Mouse (Mus musculus): ENCODE measurements around the gene Srsf4.

The Srsf4 gene

DNA sequence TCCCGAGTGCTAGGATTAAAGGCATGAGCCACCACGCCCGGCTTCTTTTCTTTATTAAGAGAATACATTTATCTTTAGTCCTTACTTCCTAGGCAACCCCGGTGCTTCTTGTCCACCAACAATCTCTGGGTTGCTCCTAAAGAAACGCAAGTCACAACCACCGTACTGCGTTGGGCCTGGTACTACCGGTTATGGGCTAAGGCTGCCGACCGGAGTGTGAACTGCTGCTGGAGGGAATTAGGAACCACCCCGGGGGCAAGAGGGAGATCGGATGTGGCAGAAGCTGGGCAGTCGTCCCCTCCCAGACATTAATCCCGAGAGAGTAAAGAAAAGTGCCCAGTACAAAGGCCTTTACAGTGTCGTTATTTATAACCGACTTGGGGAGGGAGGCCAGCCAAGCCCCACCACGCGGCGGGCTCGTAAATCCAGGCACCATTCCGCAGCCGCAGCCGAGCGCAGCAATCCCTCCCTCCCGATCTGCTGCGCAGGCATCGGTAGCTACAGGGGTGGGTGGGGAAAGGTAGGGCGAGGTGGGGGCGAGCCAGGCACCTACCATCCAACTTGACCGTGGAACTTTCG, 41.6 kb downstream of the Srsf4 start:
- no peak for DNase-seq (ENCODE audit: low spot score in 2 of 2)

DNA sequence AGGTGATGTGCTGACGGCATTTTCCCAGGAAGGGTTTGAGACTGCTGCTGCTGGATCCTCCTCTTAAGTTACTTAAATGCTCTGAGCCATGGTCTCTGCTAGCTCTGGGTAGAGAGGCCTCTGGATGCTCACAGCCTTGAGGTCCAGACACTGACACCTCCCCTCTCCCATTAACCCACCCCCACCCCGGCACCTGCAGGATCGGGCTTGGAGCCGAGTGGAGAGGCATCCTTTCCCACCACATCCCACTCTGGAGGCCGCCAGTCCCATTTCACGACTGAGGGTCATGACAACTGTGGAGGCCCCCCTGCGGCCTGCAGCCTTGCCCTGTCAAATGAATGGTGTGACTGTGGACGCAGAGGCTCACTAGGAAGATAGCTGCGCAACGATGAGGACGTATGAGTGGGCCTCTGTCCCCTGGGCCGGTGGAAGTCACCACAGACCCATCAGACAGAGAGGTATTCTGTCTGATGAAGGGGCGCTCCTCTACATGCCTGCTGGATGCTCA, 42.5 kb downstream of the Srsf4 start:
- no peak for DNase-seq (ENCODE audit: low spot score in 2 of 2)

- DNase-seq (ENCODE audit: low spot score in 2 of 2), result peak; percentile 79 to 94
Measured at GRCm38 (mm10) chr4:131916425-131916824, 43.0 kb downstream of the Srsf4 start.

DNA sequence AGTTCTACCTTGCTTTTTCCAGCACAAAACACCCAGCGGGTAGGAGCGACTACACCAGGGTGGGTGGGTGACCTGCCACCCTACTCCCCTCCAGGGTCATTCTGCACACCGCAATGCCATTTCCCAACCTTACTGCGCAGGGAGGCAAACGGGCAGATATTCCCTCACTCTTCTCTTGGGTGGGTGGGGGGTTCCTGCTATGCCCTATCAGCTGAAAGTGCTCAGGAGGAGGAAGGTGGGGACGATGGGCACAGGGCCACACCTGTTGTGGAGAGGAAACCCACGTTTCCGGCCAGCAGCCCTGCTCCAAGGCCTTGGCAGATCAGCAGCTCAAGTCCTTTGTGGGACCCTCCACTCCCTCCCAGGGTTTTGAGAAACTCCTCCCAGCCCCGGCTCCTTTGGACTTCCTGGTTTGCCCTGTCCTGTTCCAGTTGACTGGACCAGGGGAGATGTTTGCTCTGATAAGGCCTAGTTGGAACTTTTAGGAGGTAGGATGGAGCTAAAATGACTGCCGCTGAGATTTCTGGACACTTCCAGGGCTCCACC, 43.7 kb downstream of the Srsf4 start:
- no peak for DNase-seq (ENCODE audit: low spot score in 2 of 2)

GRCm38 (mm10) chr4:131918026-131918533, 44.7 kb downstream of the Srsf4 start:
- no peak for DNase-seq (ENCODE audit: low spot score in 2 of 2)

- no peak for DNase-seq (ENCODE audit: low spot score in 2 of 2)
Measured at GRCm38 (mm10) chr4:131918711-131919500, 45.5 kb downstream of the Srsf4 start.

DNA sequence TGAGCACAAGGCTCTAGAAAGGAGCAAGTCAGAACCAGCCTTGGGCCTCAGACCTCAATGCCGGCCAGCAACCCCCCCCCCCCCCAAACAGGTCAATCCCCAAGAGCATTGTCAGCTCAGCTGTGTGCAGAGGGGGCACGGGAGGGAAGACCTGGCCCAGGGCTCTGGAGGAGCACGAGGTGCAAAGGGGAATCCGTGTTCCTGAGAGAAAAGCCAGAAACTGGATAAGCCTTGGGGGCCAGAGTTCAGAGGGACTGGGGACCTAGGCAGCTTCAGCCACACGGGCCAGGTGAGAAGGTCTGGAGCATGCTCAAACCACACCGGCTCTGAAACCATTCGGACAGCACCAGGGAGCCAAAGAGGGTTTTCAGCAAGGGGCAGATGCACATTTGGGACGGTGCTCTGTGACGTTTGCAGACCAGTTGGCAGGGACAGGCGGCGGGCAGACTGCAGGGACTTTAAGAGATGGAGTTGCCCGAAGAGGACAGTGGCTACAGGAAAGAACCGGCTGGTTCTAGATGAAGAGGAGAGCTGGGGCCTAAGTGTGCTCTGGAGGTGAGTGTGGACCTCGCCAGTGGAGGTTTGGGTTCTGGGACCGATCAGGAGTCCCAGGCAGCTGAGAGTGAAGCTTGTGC, 46.2 kb downstream of the Srsf4 start:
- no peak for DNase-seq (ENCODE audit: low spot score in 2 of 2)

DNA sequence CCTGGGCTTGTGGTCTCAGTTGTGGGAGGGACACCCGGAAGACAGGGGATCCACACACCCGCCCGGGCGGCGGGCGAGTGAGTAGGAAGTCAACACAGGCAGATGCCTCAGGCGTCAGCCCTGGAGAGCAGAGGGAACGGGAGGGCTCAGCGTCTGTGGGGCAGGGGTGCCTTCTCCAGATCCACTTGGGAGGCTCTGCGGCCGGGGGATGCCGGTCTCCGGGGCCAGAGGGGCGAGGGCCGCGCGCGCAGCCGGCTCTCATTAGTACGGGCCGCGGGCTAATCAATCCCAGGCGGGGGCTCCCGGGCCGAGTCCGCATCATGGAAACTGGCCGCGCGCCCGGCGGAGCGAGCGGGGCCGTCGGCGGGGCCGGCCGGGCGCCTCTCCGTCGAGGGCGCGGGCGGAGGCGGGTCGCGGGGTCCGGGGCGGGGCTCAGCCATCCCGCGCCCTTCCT, 46.8 kb downstream of the Srsf4 start:
- DNase-seq (ENCODE audit: low spot score in 2 of 2), result no peak

DNA sequence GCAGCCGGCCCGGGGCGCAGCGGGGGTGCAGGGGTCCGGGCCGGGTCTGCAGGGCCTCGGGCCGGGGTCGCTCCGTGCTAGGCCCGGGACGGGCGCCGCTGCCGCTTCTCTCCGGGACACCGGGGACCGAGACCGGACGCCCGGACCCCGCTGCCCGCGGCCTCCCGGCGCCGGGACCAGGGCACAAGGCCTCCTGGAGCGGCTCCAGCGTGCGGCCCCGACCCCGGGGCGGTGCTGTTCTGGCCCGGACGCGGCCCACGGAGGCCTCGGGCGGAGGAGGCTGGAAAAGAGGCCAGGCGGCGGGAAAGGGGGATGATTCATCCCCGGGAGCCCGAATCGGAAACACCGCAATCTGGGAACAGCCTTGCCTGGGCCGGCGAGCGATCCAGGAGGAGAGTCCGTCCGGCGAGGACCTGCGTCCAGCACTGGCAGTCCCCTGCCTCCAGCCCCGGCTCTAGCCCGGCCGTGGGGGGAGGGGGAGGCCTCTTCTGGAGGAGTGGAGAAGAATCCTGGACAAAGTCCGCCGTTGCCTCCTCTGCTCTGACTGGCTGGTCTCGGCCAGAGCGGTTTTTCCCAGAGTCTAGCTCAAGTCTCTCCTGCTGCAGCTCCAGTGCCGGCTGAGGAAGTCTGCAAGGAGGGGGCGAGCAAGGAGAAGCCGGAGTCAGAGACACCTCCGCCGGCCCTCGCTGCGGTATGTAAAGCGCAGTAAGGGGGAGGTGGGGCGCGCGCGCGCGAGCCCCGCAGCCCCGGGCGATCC, 47.4 kb downstream of the Srsf4 start:
- DNase-seq (ENCODE audit: low spot score in 2 of 2), result no peak

DNA sequence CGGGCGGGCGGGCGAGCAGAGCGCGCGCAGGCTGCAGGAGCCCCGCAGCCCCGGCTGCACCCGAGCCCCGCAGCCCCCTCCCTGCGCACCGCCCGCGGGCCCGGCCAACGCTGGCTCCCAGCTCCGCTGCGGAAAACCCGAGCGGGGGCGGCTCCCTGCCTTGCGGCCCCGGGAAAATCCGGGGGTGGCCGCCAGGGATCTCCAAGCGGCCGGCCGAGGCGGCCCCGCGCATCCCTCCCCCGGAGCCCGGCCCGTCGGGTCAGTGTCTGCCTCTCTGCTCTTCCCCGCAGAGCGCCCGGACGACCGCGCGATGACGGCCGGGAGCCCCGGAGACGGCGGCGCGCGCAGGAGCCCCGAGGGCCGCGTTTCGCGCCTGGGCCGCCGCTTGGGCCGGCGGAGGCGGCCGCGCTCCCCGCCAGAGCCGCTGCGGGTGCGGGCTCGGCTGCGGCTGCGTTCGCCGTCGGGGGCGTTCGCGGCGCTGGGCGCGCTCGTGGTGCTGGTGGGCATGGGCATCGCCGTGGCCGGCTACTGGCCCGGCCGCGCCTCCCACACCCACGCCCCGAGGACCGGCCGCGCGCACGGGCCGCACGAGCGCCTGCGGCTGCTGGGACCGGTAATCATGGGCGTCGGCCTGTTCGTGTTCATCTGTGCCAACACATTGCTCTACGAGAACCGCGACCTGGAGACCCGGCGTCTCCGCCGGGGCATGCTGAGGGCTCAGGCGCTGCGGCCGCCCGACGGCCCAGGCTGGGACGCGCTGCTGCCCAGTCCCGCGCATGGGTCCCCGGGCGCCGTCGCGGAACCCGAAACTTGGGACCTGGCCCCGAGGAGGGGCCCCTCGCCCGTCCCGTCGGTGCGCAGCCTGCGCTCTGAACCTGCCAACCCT, 48.3 kb downstream of the Srsf4 start, which contains the start of gene Tmem200b:
Gene Tmem200b, plus strand, starts transcription at position 311 of the 886 bp plus-strand sequence.
- DNase-seq (ENCODE audit: low spot score in 2 of 2), result no peak

- DNase-seq (ENCODE audit: low spot score in 2 of 2), result no peak
Measured at GRCm38 (mm10) chr4:131922404-131922803, 49.0 kb downstream of the Srsf4 start.

GRCm38 (mm10) chr4:131924096-131924810, 50.8 kb downstream of the Srsf4 start:
- DNase-seq (ENCODE audit: low spot score in 2 of 2), result no peak

- DNase-seq (ENCODE audit: low spot score in 2 of 2), result no peak
Measured at GRCm38 (mm10) chr4:131929146-131929545, 55.7 kb downstream of the Srsf4 start.

- DNase-seq (ENCODE audit: low spot score in 2 of 2), result no peak
Measured at GRCm38 (mm10) chr4:131939459-131939858, 66.0 kb downstream of the Srsf4 start.

DNA sequence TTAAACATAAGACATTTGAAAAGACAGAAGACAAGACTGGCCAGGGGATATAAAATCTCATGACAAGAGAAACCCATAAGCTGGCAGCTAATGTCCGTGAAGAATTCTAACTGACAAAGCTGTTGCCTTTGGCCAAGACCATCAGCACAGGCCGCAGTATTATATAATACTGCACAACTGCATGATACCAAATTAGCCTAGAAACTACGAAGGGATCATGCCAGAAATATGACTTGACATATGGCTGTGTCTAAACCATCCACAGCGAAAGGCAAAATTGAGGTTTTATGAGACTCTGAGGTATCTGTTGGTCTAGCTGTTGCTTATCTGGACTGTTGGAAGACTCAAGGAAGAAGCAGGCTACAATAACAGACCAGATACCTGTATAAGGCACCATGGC, 67.4 kb downstream of the Srsf4 start:
- no peak for DNase-seq (ENCODE audit: low spot score in 2 of 2)

- DNase-seq (ENCODE audit: low spot score in 2 of 2), result no peak
Measured at GRCm38 (mm10) chr4:131947848-131948247, 74.4 kb downstream of the Srsf4 start.

DNA sequence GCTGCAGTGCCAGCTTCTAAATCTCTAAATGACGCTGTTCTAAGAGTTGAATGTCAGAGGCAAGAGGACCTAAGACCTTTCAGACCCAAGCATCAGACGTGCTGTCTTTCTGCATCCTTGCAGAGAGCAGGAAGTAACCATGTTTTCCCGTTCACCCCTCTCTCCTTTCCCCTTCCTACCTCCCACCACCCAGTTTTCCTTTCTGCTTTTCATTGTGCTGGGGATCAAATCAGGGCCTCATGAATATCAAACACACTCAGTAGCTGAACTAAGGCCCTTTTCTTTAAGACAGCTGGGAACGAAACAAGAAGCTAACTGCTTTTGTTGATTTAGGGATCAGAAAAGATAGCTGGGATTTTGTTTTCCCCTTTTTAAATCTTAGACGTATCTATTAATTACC, 76.5 kb downstream of the Srsf4 start:
- no peak for DNase-seq (ENCODE audit: low spot score in 2 of 2)

DNA sequence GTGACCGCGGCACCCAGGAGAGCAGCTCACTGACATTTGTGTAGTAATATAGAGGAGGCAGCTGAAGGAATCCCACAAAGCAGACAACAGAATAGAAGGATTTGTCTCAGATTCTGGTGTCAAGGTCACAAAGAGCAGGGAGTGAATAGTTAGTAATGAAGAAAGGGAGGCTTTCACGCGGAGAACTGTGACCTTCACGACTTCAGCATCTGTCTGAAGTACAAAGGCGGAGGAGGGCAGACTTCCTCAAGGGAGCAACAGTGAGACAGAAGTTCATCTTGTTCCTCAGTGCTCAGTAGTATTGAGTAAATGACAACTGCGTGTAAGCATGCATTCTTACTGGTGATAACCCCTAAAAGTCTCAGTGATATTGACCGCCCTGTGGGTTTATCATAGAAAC, 77.2 kb downstream of the Srsf4 start:
- no peak for DNase-seq (ENCODE audit: low spot score in 2 of 2)

All from spleen, postnatal 4 days (tissue).